8 mouse cellular contexts compared by ENCODE assay signal in the genomic region with DNA sequence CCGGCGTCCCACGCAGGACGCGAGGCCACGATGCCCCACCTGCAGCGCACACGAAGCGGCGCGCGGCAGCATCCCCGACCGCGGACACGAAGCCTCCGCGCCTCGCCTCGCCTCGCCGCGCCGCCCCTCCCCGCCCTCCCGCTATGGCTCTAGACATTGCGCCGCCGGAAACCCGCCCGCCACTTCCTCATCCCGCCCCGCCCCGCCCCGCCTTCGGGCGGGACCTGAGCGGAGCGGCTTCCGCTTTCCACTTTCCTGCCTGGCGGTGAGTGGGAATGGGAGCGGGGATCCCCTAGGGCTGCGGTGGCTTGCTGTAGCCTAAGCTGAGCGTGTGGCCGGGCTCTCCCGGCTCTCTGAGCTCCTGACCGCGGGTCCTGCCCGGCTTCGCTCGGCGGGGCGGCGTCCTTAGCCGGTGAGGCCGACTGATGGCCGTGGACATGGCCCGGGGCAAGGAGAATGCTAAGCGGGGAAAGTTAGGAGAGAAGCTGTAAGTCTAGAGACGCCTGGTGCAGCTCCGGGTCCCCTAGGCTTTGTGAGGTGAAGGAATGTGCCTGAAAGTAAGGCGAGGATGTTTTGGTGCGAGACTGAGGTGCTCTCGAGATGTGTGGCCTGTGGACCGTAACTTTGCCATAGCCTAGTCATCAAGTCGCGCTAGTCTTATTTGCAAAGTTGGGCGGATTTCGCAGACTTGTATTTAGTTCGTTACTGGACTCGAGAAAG. TPM values are rescaled to one million over a fixed set of nuclear protein-coding genes. Genes with fewer than 3 reads are reported as not detected.
DNase-seq lines count a peak whose midpoint lies in the region; ATAC-seq lines count a peak whose summit lies in the region.

A gene (plus strand): TSS at position 225 of the 720 bp plus-strand sequence.

- H3K9me3 ChIP-seq in embryonic facial prominence, embryonic 11.5 days (replicated peaks; ENCODE audit: control insufficient read depth, low read length) = no peaks in the 10 kb centered on the region
- no peaks in the 10 kb centered on the region for H3K9me3 ChIP-seq in midbrain, embryonic 11.5 days (ENCODE audit: control insufficient read depth, low read length)

- H3K4me2 ChIP-seq in embryonic facial prominence, embryonic 11.5 days (ENCODE audit: low read depth, low read length) = peak within 1 kb of the TSS; percentile 63
- H3K4me2 ChIP-seq in midbrain, embryonic 11.5 days = peak within 1 kb of the TSS; percentile 55

- no peaks in the 10 kb centered on the region for H3K36me3 ChIP-seq in embryonic facial prominence, embryonic 11.5 days (replicated peaks; ENCODE audit: control insufficient read depth, insufficient read depth, low read depth, low read length)
- no peaks in the 10 kb centered on the region for H3K36me3 ChIP-seq in midbrain, embryonic 11.5 days (ENCODE audit: control insufficient read depth, insufficient read depth, low read length)

- H3K4me3 ChIP-seq in embryonic facial prominence, embryonic 11.5 days (ENCODE audit: low read depth, low read length) = peak within 1 kb of the TSS; percentile 93
- peak within 1 kb of the TSS; percentile 76 for H3K4me3 ChIP-seq in midbrain, embryonic 11.5 days (ENCODE audit: low read depth, low read length)

- H3K9ac ChIP-seq in embryonic facial prominence, embryonic 11.5 days (replicated peaks; ENCODE audit: low read length) = peak within 1 kb of the TSS; percentile 96
- H3K9ac ChIP-seq in midbrain, embryonic 11.5 days (ENCODE audit: low read length) = peak within 1 kb of the TSS; percentile 91

- peak; percentile 88 for DNase-seq in 3134 (ENCODE audit: extremely low read depth, insufficient read length, low spot score)
- peak; percentile 91 for DNase-seq in adrenal gland, postnatal 25 days
- DNase-seq in embryonic facial prominence, embryonic 11.5 days (ENCODE audit: low spot score) = peak; percentile 96
- peak; percentile 87 for DNase-seq in kidney, adult 11 months
- DNase-seq in left cerebral cortex, postnatal 4 days = peak; percentile 92
- DNase-seq in midbrain, embryonic 11.5 days (ENCODE audit: low spot score, missing footprints) = peak; percentile 99
- peak; percentile 91 for DNase-seq in right cerebral cortex, postnatal 4 days

- under 1% methylated on average over 45 of the region's 71 CpGs for WGBS in embryonic facial prominence, embryonic 11.5 days
- under 1% methylated on average over 70 of the region's 71 CpGs for WGBS in midbrain, embryonic 11.5 days

- intact Hi-C loops in left cerebral cortex, postnatal 4 days (cut with DNase I) = loop anchor here (10.0 kb wide), 3 partner anchors 110 to 940 kb away; a partner anchor contains a TSS

- peak within 1 kb of the TSS; percentile 79 for H3K27ac ChIP-seq in embryonic facial prominence, embryonic 11.5 days (replicated peaks; ENCODE audit: low read depth, low read length)
- peak within 1 kb of the TSS; percentile 70 for H3K27ac ChIP-seq in midbrain, embryonic 11.5 days (ENCODE audit: low read depth, low read length)

- ATAC-seq in embryonic facial prominence, embryonic 11.5 days (replicated peaks; ENCODE audit: insufficient number of reproducible peaks, low FRiP score, low TSS enrichment, low read depth) = peak; percentile 97
- peak; percentile 82 for ATAC-seq in granulocyte monocyte progenitor cell, adult 5-6 weeks (replicated peaks; ENCODE audit: poor library complexity, severe bottlenecking)
- peak; percentile 97 for ATAC-seq in midbrain, embryonic 11.5 days (ENCODE audit: low FRiP score)

- peaks cover 2% of the 10 kb centered on the region; the same call in 1 of the 2 replicates for H3K4me1 ChIP-seq in embryonic facial prominence, embryonic 11.5 days (ENCODE audit: control insufficient read depth, insufficient read depth, low read length)
- peaks cover 22% of the 10 kb centered on the region for H3K4me1 ChIP-seq in midbrain, embryonic 11.5 days (ENCODE audit: control insufficient read depth, insufficient read depth, low read length)

- no peaks in the 10 kb centered on the region for H3K27me3 ChIP-seq in embryonic facial prominence, embryonic 11.5 days (ENCODE audit: control insufficient read depth, insufficient read depth, low read length)
- H3K27me3 ChIP-seq in midbrain, embryonic 11.5 days (ENCODE audit: control insufficient read depth, insufficient read depth, low read length) = no peaks in the 10 kb centered on the region

RNA-seq across cellular contexts. Expression of the gene that starts here (rescaled TPM):
- 44.1 and 49.2 TPM in 2 replicates for total RNA-seq in adrenal gland, postnatal 25 days (2021)
- polyA plus RNA-seq in embryonic facial prominence, embryonic 11.5 days (2014; fragmentation: Nextera tagmentation; extraction: Ambion mirVana) = 66.3 and 71.4 TPM in 2 replicates
- total RNA-seq in granulocyte monocyte progenitor cell, adult 5-6 weeks (2014; fragmentation: Nextera tagmentation) = 38.6 and 39.6 TPM in 2 replicates
- 73.2 and 98.4 TPM in 2 replicates for total RNA-seq in granulocyte monocyte progenitor cell, adult 5-6 weeks (2017)
- total RNA-seq in left cerebral cortex, postnatal 4 days (2021) = 10 to 100 TPM; 27.5 to 32.7 TPM
- 72.9 and 76.9 TPM in 2 replicates for polyA plus RNA-seq in midbrain, embryonic 11.5 days (2014; fragmentation: Nextera tagmentation; extraction: Ambion mirVana)

Comparison
In these comparisons a context has a peak if more than half of its experiments do, and no peak if none do; other contexts are left out.
1. Peak in every context shown above with its lines: DNase-seq, ATAC-seq, H3K4me3 ChIP-seq and H3K27ac ChIP-seq.